Mouse (Mus musculus) forebrain, embryonic 14.5 days (tissue): ENCODE data around the gene Gm20388. TPM values are rescaled to one million over a fixed set of nuclear protein-coding genes. Genes with fewer than 3 reads are reported as not detected.

ENCODE experiments used
- ATAC-seq: fragments of 200-750 bp; cut with Nextera tagmentation; 2 replicates; pipeline ENCODE4 v1.8.0; 2017; ENCODE audit warnings: mild to moderate bottlenecking, moderate library complexity
- DNase-seq: peaks from one replicate; pipeline ENCODE4 v3.0.0-alpha.2; 2015; ENCODE audit warnings: low spot score
- H3K27ac ChIP-seq: fragments of 300-500 bp; sonication (generic); 2 replicates; pipeline ENCODE4 v1.5.1; 2014; ENCODE audit warnings: low read depth, mild to moderate bottlenecking, control low read depth, low read length, moderate library complexity
- H3K27me3 ChIP-seq: fragments of 300-500 bp; sonication (generic); replicated peaks from 2 replicates; pipeline ENCODE4 v1.6.1; 2014; ENCODE audit warnings: low read length, control low read depth, mixed read lengths; ENCODE audit not compliant: control insufficient read depth, insufficient read depth
- H3K36me3 ChIP-seq: fragments of 300-500 bp; sonication (generic); 2 replicates; pipeline ENCODE4 v1.6.1; 2014; ENCODE audit warnings: low read length, control low read depth; ENCODE audit not compliant: control insufficient read depth, insufficient read depth
- H3K4me1 ChIP-seq: fragments of 300-500 bp; sonication (generic); 2 replicates; pipeline ENCODE4 v1.6.1; 2014; ENCODE audit warnings: antibody characterized with exemption, low read length, control low read depth; ENCODE audit not compliant: control insufficient read depth, insufficient read depth
- H3K4me2 ChIP-seq: fragments of 300-500 bp; sonication (generic); 2 replicates; pipeline ENCODE4 v1.6.1; 2014; ENCODE audit warnings: mild to moderate bottlenecking, control low read depth, low read length
- H3K4me3 ChIP-seq: fragments of 300-500 bp; sonication (generic); 2 replicates; pipeline ENCODE4 v1.5.1; 2014; ENCODE audit warnings: low read depth, low read length, control low read depth
- H3K9ac ChIP-seq: fragments of 300-500 bp; sonication (generic); 2 replicates; pipeline ENCODE4 v1.6.1; 2014; ENCODE audit warnings: mild to moderate bottlenecking, low read length, control low read depth, moderate library complexity
- H3K9me3 ChIP-seq: fragments of 300-500 bp; sonication (generic); replicated peaks from 2 replicates; pipeline ENCODE4 v1.6.1; 2016; ENCODE audit warnings: low read length, control low read depth, mixed read lengths; ENCODE audit not compliant: control insufficient read depth
- WGBS: fragments of 180-500 bp; shearing (Covaris S2); extraction: QIAGEN DNeasy Blood & Tissue Kit; methylation state at CpG from one replicate; pipeline ENCODE4 v1.1.7; 2014; 5-methylcytosine and 5-hydroxymethylcytosine counted together
- polyA plus RNA-seq: library from polyadenylated mRNA; unstranded; fragments of >200 nt; fragmentation: Nextera tagmentation; extraction: Ambion mirVana; gene quantifications from 2 replicates; pipeline ENCODE4 v1.2.1, GENCODE M21; 2014

The Gm20388 gene
- polyA plus RNA-seq, 1 experiment from 2014 or later: 7.4 TPM

DNA sequence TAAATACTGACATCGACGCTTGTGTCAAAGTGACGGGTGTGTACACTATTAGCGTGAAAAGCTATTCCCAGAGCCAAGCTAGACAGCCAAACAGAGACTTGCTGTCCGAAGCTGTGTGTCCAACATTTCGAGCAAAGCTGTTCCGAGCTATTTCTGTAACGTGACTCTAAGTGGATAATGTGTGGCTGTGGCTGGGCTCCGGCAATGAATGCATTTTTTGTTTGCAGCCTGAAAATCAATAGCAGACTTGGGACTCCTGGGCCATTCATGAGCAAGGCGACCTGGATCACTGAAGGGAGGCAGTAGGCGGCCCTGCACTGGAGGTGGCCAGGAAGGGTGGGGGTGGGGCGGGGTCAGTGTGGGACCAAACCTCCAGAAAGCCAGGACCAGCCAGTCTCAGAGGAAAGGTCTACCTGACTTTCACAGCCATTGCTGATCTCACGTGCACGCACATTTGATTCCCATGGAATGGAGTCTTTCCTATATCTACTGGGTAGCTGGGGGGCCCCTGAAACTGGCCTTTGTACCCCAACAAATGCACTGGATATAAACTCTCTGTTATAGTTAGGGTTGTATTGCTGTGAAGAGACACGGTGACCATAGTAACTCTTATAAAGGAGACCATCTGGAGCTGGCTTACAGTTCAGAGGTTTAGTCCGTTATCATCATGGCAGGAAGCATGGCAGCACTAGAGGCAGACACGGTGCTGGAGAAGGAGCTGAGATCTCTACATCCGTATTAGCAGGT is 1415.7 kb downstream of the Gm20388 start:
- WGBS: 45% methylated on average over 18 of the region's 18 CpGs
- Histone ChIP-seq H3K27me3 (no peaks in the 10 kb centered on the region), H3K4me2 (no peak overlapping the region), H3K4me3 (no peak overlapping the region), H3K9me3 (no peaks in the 10 kb centered on the region), H3K4me1 (no peaks in the 10 kb centered on the region), H3K9ac (no peak overlapping the region), H3K27ac (no peak overlapping the region), H3K36me3 (no peaks in the 10 kb centered on the region)
- ATAC-seq: no peak
- no peak for DNase-seq

GRCm38 (mm10) chr8:121332436-121332835 is 1421.8 kb downstream of the Gm20388 start:
- 62% methylated on average over 8 of the region's 8 CpGs for WGBS
- no peak overlapping the region for H3K27ac ChIP-seq
- no peaks in the 10 kb centered on the region for H3K27me3 ChIP-seq
- no peaks in the 10 kb centered on the region for H3K9me3 ChIP-seq
- no peak overlapping the region for H3K9ac ChIP-seq
- H3K4me3 ChIP-seq: no peak overlapping the region
- no peak for DNase-seq
- H3K36me3 ChIP-seq: no peaks in the 10 kb centered on the region
- no peak overlapping the region for H3K4me2 ChIP-seq
- ATAC-seq: no peak
- no peaks in the 10 kb centered on the region for H3K4me1 ChIP-seq

DNA sequence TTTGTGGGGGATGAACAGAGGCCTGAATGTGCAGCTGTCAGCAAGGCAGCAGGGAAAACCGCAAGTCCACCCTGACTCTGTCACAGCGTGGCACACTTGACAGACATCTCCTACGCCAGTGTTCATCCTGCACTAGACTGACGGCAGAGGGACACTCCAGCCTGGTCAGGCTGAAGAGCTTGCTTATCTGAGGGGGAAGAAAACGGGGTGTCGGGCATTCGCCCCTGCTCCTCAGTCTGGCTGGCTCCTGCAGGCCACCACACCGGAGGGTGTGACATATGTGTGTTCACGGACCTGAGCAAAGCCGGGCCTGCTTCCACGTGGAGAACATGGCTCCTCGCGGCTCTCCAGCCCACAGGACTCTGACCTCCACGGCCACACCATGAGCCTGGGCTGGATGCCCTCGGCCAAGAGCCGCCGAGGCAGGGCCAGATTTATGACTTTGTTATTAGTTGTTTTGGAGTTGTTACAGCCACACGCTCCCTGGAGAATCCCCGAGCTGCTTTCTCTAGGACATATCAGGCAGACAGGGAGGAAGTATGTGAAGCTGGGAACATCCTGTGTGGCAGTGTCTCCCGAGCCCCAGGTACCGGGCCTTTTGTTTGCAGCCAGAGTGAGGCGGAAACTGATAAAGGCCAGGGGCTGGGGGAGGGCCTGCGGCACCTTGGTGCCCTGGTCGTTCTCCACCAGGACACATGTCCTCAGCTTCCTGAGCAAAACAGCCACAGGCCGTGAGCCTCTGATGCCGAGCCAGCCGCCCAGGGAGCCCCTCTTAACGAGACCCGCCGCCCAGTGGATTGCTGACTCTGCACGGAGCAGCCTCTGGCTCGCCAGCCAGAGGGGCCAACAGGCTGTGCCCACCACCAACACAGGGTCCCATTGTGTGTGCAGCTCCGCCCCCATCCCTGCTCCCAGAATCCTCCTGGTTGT is 1424.1 kb downstream of the Gm20388 start:
- ATAC-seq (no peak), DNase-seq (peak; percentile 37)
- no peaks in the 10 kb centered on the region for H3K27me3 ChIP-seq
- no peak overlapping the region for H3K4me2 ChIP-seq
- no peaks in the 10 kb centered on the region for H3K4me1 ChIP-seq
- no peak overlapping the region for H3K4me3 ChIP-seq
- WGBS: 59% methylated on average over 33 of the region's 33 CpGs
- no peaks in the 10 kb centered on the region for H3K36me3 ChIP-seq
- no peak overlapping the region; the same call in 1 of the 2 replicates for H3K9ac ChIP-seq
- H3K9me3 ChIP-seq: no peaks in the 10 kb centered on the region
- no peak overlapping the region for H3K27ac ChIP-seq

DNA sequence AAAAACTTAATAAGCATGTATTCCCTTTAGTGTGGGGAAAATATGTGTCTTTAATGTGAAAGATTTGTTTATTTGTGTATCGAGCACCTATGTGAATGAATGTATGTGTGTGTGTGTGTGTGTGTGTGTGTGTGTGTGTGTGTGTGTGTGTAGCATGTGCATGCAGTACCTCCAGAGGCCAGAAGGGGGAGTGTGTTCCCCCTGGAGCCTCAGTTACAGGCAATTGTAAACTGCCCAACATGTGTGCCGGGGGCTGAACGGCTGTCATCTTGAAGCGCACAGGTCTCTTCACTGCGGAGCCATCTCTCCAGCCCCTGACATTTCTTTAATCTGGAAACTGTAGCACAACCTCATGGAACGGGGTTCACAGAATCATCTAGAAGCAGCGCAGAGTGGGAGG is 1425.0 kb downstream of the Gm20388 start:
- H3K4me3 ChIP-seq: no peak overlapping the region
- DNase-seq (no peak), ATAC-seq (no peak)
- no peak overlapping the region for H3K9ac ChIP-seq
- H3K9me3 ChIP-seq: no peaks in the 10 kb centered on the region
- H3K27ac ChIP-seq: no peak overlapping the region
- H3K36me3 ChIP-seq: no peaks in the 10 kb centered on the region
- WGBS: 97% methylated on average over 7 of the region's 7 CpGs
- no peak overlapping the region for H3K4me2 ChIP-seq
- H3K4me1 ChIP-seq: no peaks in the 10 kb centered on the region
- H3K27me3 ChIP-seq: no peaks in the 10 kb centered on the region

DNA sequence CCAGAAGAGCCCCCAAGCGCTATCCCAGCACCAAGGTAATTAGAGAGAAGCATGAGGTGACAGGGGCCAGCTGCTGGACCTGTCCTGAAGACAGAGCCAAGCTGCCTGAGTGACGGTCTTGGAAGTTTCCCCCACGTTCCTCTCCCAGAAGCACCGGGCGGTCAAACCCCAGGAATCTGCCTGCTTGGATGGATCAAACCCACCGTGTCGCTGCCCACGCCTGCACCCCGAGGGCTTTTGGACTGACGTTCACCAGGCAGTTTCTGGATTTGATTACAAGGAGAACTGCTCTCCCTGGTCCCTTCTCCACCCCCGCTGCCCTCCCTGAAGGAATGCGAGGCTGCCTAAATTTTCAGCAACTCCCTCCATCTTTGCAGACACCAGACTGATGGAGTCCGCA is 1432.3 kb downstream of the Gm20388 start:
- Histone ChIP-seq H3K4me2 (no peak overlapping the region), H3K9ac (no peak overlapping the region), H3K27me3 (no peaks in the 10 kb centered on the region), H3K4me3 (no peak overlapping the region), H3K36me3 (no peaks in the 10 kb centered on the region), H3K9me3 (no peaks in the 10 kb centered on the region), H3K27ac (no peak overlapping the region), H3K4me1 (no peaks in the 10 kb centered on the region)
- DNase-seq: no peak
- WGBS: 76% methylated on average over 13 of the region's 13 CpGs
- ATAC-seq: no peak

DNA sequence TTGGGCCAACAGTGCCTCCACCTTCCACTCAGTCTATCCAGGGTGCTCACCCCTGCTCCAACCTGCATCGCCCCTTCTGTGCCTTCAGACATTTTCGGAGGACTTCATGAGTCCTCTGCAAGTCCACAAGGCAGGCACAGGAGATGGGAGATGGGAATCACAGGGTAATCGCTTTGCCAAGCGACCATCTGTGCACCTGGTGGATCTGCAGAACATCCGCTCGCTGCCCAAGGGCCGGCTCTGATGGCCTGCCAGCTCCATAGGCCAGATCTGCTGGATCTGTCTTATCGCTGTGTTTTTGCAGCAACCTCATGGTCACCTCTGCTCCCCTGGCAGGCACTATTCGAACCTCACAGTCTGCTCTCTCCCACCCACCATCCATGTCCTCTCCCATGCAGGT is 1433.8 kb downstream of the Gm20388 start:
- H3K9ac ChIP-seq: no peak overlapping the region
- 90% methylated on average over 9 of the region's 9 CpGs for WGBS
- no peak overlapping the region for H3K27ac ChIP-seq
- H3K27me3 ChIP-seq: no peaks in the 10 kb centered on the region
- H3K9me3 ChIP-seq: no peaks in the 10 kb centered on the region
- DNase-seq (no peak), ATAC-seq (no peak)
- no peaks in the 10 kb centered on the region for H3K36me3 ChIP-seq
- H3K4me1 ChIP-seq: no peaks in the 10 kb centered on the region
- no peak overlapping the region for H3K4me2 ChIP-seq
- no peak overlapping the region for H3K4me3 ChIP-seq

GRCm38 (mm10) chr8:121346175-121346574 is 1435.5 kb downstream of the Gm20388 start:
- H3K27me3 ChIP-seq: no peaks in the 10 kb centered on the region
- 89% methylated on average over 13 of the region's 13 CpGs for WGBS
- H3K4me2 ChIP-seq: no peak overlapping the region
- no peak overlapping the region for H3K9ac ChIP-seq
- no peaks in the 10 kb centered on the region for H3K9me3 ChIP-seq
- ATAC-seq: no peak
- no peaks in the 10 kb centered on the region for H3K4me1 ChIP-seq
- no peak for DNase-seq
- H3K4me3 ChIP-seq: no peak overlapping the region
- no peaks in the 10 kb centered on the region for H3K36me3 ChIP-seq
- H3K27ac ChIP-seq: no peak overlapping the region

DNA sequence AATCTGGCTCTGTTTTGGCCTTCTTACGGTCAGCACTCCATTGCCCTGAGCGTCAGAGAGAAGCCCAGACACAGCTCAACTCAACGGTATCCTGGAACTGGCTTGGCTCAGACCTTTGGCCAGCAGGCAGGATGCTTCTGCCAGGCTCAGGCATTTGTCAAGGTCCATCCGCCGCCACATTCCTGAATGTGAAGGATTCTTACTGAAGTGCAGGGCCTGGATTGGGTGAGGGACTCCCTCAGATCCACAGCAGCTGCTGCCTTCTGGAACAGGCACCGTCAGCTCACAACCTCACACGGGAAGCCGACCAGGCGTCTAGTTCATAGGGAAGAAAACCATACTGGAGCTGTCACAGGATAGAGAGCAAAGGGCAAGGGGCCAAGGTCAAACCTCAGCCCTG is 1436.2 kb downstream of the Gm20388 start:
- WGBS: 77% methylated on average over 9 of the region's 9 CpGs
- no peak overlapping the region for H3K27ac ChIP-seq
- ATAC-seq: no peak
- no peak overlapping the region for H3K4me3 ChIP-seq
- no peaks in the 10 kb centered on the region for H3K27me3 ChIP-seq
- H3K36me3 ChIP-seq: no peaks in the 10 kb centered on the region
- no peak for DNase-seq
- no peak overlapping the region for H3K4me2 ChIP-seq
- H3K9ac ChIP-seq: no peak overlapping the region
- no peaks in the 10 kb centered on the region for H3K4me1 ChIP-seq
- no peaks in the 10 kb centered on the region for H3K9me3 ChIP-seq

- H3K9ac ChIP-seq: no peak overlapping the region
- ATAC-seq (no peak), DNase-seq (no peak)
- no peak overlapping the region for H3K27ac ChIP-seq
- WGBS: 45% methylated on average over 4 of the region's 4 CpGs
- no peaks in the 10 kb centered on the region for H3K27me3 ChIP-seq
- no peaks in the 10 kb centered on the region for H3K9me3 ChIP-seq
- no peak overlapping the region for H3K4me3 ChIP-seq
- H3K4me1 ChIP-seq: no peaks in the 10 kb centered on the region
- no peaks in the 10 kb centered on the region for H3K36me3 ChIP-seq
- H3K4me2 ChIP-seq: no peak overlapping the region
Measured at GRCm38 (mm10) chr8:121348998-121349397, 1438.4 kb downstream of the Gm20388 start.
